Mouse (Mus musculus) olfactory bulb, adult 2 months (tissue): ENCODE results near the gene Spint1. TPM values are rescaled to one million over a fixed set of nuclear protein-coding genes. Genes with fewer than 3 reads are reported as not detected.
A peak's percentile ranks its signal among the peaks of the same experiment; 100 is the strongest.

Source experiments
- H3K27ac ChIP-seq: fragments of 200-500 bp; 2 replicates; pipeline ENCODE4 v1.5.1; 2012; ENCODE audit warnings: low read depth, low read length; ENCODE audit not compliant: insufficient read depth
- H3K4me1 ChIP-seq: fragments of 200-500 bp; 2 replicates; pipeline ENCODE4 v1.6.1; 2012; ENCODE audit warnings: low read length; ENCODE audit not compliant: control insufficient read depth, insufficient read depth
- H3K4me3 ChIP-seq: fragments of 200-500 bp; 2 replicates; pipeline ENCODE4 v1.5.1; 2012; ENCODE audit warnings: mild to moderate bottlenecking, low read depth, low read length, moderate library complexity; ENCODE audit not compliant: insufficient read depth
- CTCF ChIP-seq: fragments of 200-500 bp; IDR thresholded peaks from 2 replicates; pipeline ENCODE4 v1.5.1; 2012; ENCODE audit warnings: low read depth, mild to moderate bottlenecking, low read length, moderate library complexity; ENCODE audit not compliant: insufficient read depth
- POLR2A ChIP-seq: fragments of 200-500 bp; IDR thresholded peaks from 2 replicates; pipeline ENCODE4 v1.6.1; 2012; ENCODE audit warnings: mild to moderate bottlenecking, low read depth, low read length, moderate library complexity; ENCODE audit not compliant: insufficient read depth
- WGBS: fragments of 180-500 bp; shearing (Covaris S2); methylation state at CpG from one replicate; pipeline ENCODE4 v1.1.7; 2018; 5-methylcytosine and 5-hydroxymethylcytosine counted together
- polyA plus RNA-seq: library from polyadenylated mRNA; stranded (reverse); fragments of >200 nt; gene quantifications from 2 replicates; pipeline ENCODE4 v1.2.4, GENCODE M21; 2012; ENCODE audit warnings: low replicate concordance; ENCODE audit not compliant: missing spikeins, insufficient read depth, insufficient read length

Gene Spint1
- polyA plus RNA-seq: not detected in 2 replicates

- Histone ChIP-seq H3K27ac (no peak within 1 kb of the TSS), H3K4me3 (peak within 1 kb of the TSS; percentile 4), H3K4me1 (peaks cover 14% of the 10 kb centered on the region)
- WGBS: 1% methylated on average over 73 of the region's 73 CpGs
- TF ChIP-seq POLR2A (no peak), CTCF (no peak)
Measured at GRCm38 (mm10) chr2:119237210-119237870, at the start of gene Spint1. Gene Spint1 (plus strand): TSS chr2:119237362.

DNA sequence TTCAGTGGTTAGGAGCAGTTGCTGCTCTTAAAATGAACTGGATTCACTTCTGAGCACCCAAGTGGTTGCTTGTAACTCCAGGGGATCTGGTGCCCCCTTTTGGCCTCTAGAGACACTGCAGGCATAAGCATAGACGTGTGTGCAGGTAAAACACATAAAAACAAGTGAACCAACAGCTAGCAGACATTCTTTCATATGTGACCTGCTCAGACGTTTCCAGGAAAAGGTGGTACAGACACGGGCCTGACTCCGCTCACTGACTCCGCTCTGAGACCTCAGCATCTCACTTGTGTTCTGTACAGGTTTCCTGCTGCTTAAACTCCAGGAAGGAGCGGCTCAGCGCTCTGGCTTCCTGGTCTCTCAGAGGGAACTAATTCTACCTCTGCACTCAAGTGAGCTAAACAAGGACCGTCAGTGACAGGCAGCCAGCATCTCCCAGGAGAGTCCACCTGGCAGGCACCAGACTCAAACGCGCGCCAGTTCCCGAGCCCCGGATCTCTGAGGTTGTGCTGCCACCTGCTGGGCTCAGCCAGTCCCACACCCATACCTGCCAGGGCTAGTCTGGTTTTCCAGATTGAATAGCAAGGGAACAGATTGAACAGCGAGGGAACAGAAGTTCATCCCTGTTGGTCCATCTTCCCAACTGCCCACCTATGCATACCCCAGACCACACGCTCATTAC lies 48.0 kb upstream of the Spint1 start:
- 6% methylated on average over 15 of the region's 15 CpGs for WGBS
- TF ChIP-seq CTCF (peak; percentile 64), POLR2A (no peak)
- H3K4me1 ChIP-seq: peaks cover 3% of the 10 kb centered on the region; the same call in 1 of the 2 replicates
- no peak overlapping the region for H3K27ac ChIP-seq
- H3K4me3 ChIP-seq: peak overlapping the region; percentile 29

- TF ChIP-seq POLR2A: no peak
- no peak for TF ChIP-seq CTCF
- 82% methylated on average over 5 of the region's 5 CpGs for WGBS
- no peak overlapping the region for H3K4me3 ChIP-seq
- no peak overlapping the region for H3K27ac ChIP-seq
- H3K4me1 ChIP-seq: peaks cover 3% of the 10 kb centered on the region; the same call in 1 of the 2 replicates
Measured at GRCm38 (mm10) chr2:119190969-119191368, 46.2 kb upstream of the Spint1 start.

GRCm38 (mm10) chr2:119194140-119194539 lies 43.0 kb upstream of the Spint1 start:
- Histone ChIP-seq H3K27ac (no peak overlapping the region), H3K4me1 (peaks cover 4% of the 10 kb centered on the region)

DNA sequence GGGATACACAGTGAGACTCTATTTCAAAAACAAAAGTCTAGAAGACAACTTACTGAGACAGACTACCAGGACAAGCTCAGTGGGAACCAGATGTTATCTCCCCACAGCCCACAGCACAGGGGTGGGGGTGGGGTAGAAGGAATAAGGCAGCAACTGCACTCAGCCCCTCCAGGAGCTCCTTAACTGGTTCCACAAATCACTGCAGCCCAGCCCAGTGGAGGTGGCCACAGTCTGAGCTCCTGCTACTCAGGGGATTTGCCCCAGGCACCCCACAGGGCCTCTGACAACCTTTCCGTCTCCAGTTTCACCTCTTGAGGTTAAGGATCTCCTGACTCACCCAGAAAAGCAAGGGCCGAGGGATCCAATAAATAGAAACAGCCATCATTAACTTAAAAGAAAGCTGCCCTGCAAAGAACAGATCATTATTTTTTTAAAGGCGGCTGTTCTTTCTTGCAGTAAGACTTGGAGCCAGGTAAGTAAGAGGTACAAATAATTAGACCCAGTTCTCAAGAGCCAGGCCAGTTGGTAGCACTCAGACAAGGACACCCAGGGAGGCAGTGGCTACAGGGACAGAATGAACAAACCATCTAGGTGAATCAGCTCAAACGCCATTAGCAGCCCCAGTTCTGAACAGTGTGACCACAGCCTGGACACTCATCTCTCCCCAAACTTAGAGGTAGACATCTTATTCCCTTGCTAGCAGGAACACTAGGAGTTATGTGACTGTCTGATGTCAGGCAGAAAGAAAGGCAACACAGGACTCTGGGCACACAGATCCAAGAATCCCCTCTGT lies 40.6 kb upstream of the Spint1 start:
- 60% methylated on average over 4 of the region's 4 CpGs for WGBS
- TF ChIP-seq POLR2A: no peak
- no peak for TF ChIP-seq CTCF
- no peak overlapping the region for H3K27ac ChIP-seq
- H3K4me3 ChIP-seq: no peak overlapping the region
- peaks cover 2% of the 10 kb centered on the region; the same call in 1 of the 2 replicates for H3K4me1 ChIP-seq

More at GRCm38 (mm10) chr2:119194140-119194539, 43.0 kb upstream of the Spint1 start:
- H3K4me3 ChIP-seq: no peak overlapping the region
- WGBS: 58% methylated on average over 5 of the region's 5 CpGs
- no peak for TF ChIP-seq CTCF
- TF ChIP-seq POLR2A: no peak

GRCm38 (mm10) chr2:119197493-119197892 lies 39.7 kb upstream of the Spint1 start:
- H3K27ac ChIP-seq: no peak overlapping the region
- WGBS: 88% methylated on average over 1 of the region's 1 CpGs
- H3K4me3 ChIP-seq: no peak overlapping the region
- TF ChIP-seq POLR2A: no peak
- peaks cover 2% of the 10 kb centered on the region; the same call in 1 of the 2 replicates for H3K4me1 ChIP-seq

DNA sequence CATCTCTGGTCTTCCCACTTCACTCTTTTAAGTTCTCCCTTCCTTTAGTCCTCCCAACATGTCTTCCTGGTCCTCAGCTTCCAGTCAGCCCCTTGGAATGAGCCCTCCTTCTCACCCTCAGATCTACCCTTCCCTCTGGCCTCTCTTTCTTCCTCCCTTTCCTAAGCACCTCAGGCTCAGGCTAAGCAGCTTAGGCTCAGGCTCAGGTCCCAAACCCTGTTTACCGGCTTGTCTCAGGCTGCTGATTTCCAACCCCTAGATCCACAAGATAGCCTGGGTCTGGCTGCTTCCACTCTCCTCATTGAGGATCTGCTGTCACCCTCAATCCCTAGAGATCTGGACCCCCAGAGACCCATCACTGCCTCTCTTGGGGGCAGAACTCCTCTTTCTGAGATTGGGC lies 39.1 kb upstream of the Spint1 start:
- WGBS: 35% methylated on average over 1 of the region's 1 CpGs
- peaks cover 2% of the 10 kb centered on the region; the same call in 1 of the 2 replicates for H3K4me1 ChIP-seq
- TF ChIP-seq POLR2A (no peak), CTCF (no peak)
- H3K27ac ChIP-seq: no peak overlapping the region
- no peak overlapping the region for H3K4me3 ChIP-seq

DNA sequence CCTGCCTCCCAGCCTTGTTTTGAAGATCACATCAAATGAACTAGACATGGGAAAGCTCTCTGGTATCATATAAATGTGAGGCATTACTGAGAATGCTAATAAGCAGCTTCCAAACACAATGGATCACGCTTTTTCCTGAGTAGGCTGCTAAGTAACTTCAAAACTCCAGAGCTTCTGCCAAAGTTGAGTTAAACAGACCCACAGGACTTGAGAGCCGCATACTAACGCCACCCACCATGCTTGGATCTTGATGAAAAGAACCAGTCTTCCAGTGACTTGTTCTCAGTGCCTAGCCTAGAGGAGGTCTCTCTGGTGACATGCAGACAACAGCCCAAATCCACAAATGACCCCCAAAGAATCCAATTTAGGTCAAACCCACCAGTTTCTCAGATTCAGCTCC lies 38.2 kb upstream of the Spint1 start:
- WGBS: 43% methylated on average over 3 of the region's 3 CpGs
- TF ChIP-seq POLR2A: no peak
- no peak for TF ChIP-seq CTCF

GRCm38 (mm10) chr2:119202914-119203453 lies 34.2 kb upstream of the Spint1 start:
- WGBS: 44% methylated on average over 5 of the region's 5 CpGs
- Histone ChIP-seq H3K27ac (no peak overlapping the region), H3K4me1 (peaks cover 2% of the 10 kb centered on the region), H3K4me3 (no peak overlapping the region)
- TF ChIP-seq POLR2A (no peak), CTCF (no peak)

More for the DNA sequence above, 38.2 kb upstream of the Spint1 start:
- H3K27ac ChIP-seq: no peak overlapping the region
- no peak overlapping the region for H3K4me3 ChIP-seq
- H3K4me1 ChIP-seq: peaks cover 2% of the 10 kb centered on the region; the same call in 1 of the 2 replicates
